Mouse (Mus musculus): ENCODE measurements around the gene Clec10a. TPM values are rescaled to one million over a fixed set of nuclear protein-coding genes. Genes with fewer than 3 reads are reported as not detected.
"Not testable (repeated sequence)": the region's sequence is repeated elsewhere in the genome, so short reads cannot be mapped to it uniquely, and the experiment has no call there.

Clec10a gene
- 0.93 and 1.2 TPM in 2 replicates for polyA plus RNA-seq (2015; fragmentation: Nextera tagmentation; extraction: Ambion mirVana)

DNA sequence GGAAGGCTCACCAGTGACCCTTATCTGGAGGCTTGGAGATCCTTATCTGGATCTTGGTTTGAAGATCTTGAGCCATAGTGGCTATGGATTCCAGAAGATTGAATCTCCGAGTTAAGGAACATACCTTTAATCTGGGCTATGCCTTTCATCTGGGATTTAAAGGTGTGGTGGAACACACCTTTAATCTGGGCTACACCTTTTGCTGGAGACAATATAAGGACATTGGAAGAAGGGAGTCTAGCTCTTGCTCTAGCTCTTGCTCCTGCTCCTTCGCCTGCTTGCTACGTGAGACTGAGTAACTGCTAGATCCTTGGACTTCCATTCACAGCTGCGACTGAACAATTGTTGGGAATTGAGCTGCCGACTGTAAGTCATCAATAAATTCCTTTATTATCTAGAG is at the start of gene Clec10a:
TSS of gene Clec10a (plus strand) at position 301 of the 400 bp plus-strand sequence.
- H3K9me3 ChIP-seq; ATAC-seq (ENCODE audit: insufficient read depth, low FRiP score, low read depth); H3K4me3 ChIP-seq (replicated peaks); H3K36me3 ChIP-seq; H3K9ac ChIP-seq; H3K27me3 ChIP-seq (replicated peaks); H3K4me2 ChIP-seq; H3K27ac ChIP-seq; H3K4me1 ChIP-seq: not testable (repeated sequence)
- no CpG with 5 or more reads among the region's 5 CpGs for WGBS

GRCm38 (mm10) chr11:70107085-70107484 is 48.9 kb upstream of the Clec10a start:
- no peaks in the 10 kb centered on the region; the same call in 1 of the 2 replicates for H3K4me1 ChIP-seq
- WGBS = 44% methylated on average over 8 of the region's 8 CpGs
- no peak for ATAC-seq (ENCODE audit: insufficient read depth, low FRiP score, low read depth)
- no peaks in the 10 kb centered on the region for H3K9me3 ChIP-seq
- no peak overlapping the region for H3K4me2 ChIP-seq
- no peak overlapping the region for H3K27ac ChIP-seq
- H3K9ac ChIP-seq = no peak overlapping the region
- no peaks in the 10 kb centered on the region for H3K27me3 ChIP-seq (replicated peaks)
- H3K36me3 ChIP-seq = no peaks in the 10 kb centered on the region
- no peak overlapping the region for H3K4me3 ChIP-seq (replicated peaks)

GRCm38 (mm10) chr11:70110146-70110545 is 45.9 kb upstream of the Clec10a start:
- no peak overlapping the region for H3K27ac ChIP-seq
- no peaks in the 10 kb centered on the region; the same call in 1 of the 2 replicates for H3K4me1 ChIP-seq
- WGBS = 74% methylated on average over 3 of the region's 3 CpGs
- H3K4me2 ChIP-seq = no peak overlapping the region
- no peak for ATAC-seq (ENCODE audit: insufficient read depth, low FRiP score, low read depth)
- no peaks in the 10 kb centered on the region for H3K9me3 ChIP-seq
- no peak overlapping the region for H3K9ac ChIP-seq
- H3K36me3 ChIP-seq = no peaks in the 10 kb centered on the region
- no peak overlapping the region for H3K4me3 ChIP-seq (replicated peaks)
- H3K27me3 ChIP-seq (replicated peaks) = no peaks in the 10 kb centered on the region

- H3K9me3 ChIP-seq = no peaks in the 10 kb centered on the region
- H3K4me2 ChIP-seq = no peak overlapping the region
- no peak overlapping the region for H3K4me3 ChIP-seq (replicated peaks)
- H3K4me1 ChIP-seq = no peaks in the 10 kb centered on the region
- no peak overlapping the region for H3K27ac ChIP-seq
- ATAC-seq (ENCODE audit: insufficient read depth, low FRiP score, low read depth) = no peak
- no peaks in the 10 kb centered on the region for H3K27me3 ChIP-seq (replicated peaks)
- 23% methylated on average over 4 of the region's 4 CpGs for WGBS
- H3K9ac ChIP-seq = no peak overlapping the region
- H3K36me3 ChIP-seq = no peaks in the 10 kb centered on the region
Observed at GRCm38 (mm10) chr11:70114562-70114961, 41.4 kb upstream of the Clec10a start.

DNA sequence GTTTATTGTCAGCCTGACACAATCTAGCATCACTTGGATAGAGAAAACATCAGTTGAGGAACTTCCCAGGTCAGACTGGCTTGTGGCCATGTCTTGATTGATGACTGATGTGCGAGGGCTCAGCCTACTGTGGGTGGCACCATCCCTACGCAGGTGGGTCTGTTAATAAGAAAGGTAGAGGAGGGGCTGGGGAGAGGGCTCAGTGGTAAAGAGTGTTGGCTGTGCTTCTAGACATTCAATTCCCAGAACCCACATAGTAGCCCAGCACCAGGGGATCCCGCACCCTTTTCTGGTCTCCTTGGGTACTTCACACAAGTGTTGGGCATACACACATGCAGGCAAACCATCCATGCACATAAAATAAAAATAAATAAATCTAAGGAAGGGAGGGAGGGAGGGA is 40.1 kb upstream of the Clec10a start:
- Histone ChIP-seq H3K4me1 (no peaks in the 10 kb centered on the region), H3K4me2 (no peak overlapping the region), H3K9me3 (no peaks in the 10 kb centered on the region), H3K27me3 (replicated peaks) (no peaks in the 10 kb centered on the region), H3K4me3 (replicated peaks) (no peak overlapping the region), H3K27ac (no peak overlapping the region), H3K9ac (no peak overlapping the region), H3K36me3 (no peaks in the 10 kb centered on the region)
- WGBS = 83% methylated on average over 3 of the region's 3 CpGs
- no peak for ATAC-seq (ENCODE audit: insufficient read depth, low FRiP score, low read depth)

DNA sequence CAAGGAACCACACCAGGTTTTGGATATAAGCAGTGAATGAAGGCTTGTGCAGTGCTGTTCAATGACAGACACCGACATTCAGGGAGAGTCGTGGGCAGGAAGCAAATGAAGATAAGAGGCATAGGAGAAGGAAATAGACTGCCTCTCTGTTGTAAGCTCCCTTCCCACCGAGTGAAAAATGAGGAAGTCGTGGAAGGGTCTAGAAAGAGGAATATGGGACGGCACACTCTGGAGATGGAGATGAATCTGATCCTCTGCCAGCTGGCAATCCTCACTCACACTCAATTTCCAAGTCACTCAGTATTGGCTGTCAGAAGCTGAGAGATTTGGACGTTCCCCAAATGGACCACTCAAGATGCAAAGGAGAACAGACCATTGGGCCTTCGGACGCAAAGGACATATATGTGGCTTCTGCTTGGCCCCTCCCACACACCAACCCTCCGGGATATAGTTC is 26.0 kb upstream of the Clec10a start, which contains the start of gene Mgl2:
TSS of gene Mgl2 (plus strand) at position 404 of the 454 bp plus-strand sequence.
- Histone ChIP-seq H3K36me3 (no peaks in the 10 kb centered on the region), H3K4me1 (no peaks in the 10 kb centered on the region), H3K27me3 (replicated peaks) (no peaks in the 10 kb centered on the region), H3K9ac (no peak within 1 kb of the TSS), H3K27ac (no peak within 1 kb of the TSS), H3K4me3 (replicated peaks) (no peak within 1 kb of the TSS), H3K9me3 (no peaks in the 10 kb centered on the region), H3K4me2 (no peak within 1 kb of the TSS)
- WGBS = 58% methylated on average over 9 of the region's 9 CpGs
- no peak for ATAC-seq (ENCODE audit: insufficient read depth, low FRiP score, low read depth)

DNA sequence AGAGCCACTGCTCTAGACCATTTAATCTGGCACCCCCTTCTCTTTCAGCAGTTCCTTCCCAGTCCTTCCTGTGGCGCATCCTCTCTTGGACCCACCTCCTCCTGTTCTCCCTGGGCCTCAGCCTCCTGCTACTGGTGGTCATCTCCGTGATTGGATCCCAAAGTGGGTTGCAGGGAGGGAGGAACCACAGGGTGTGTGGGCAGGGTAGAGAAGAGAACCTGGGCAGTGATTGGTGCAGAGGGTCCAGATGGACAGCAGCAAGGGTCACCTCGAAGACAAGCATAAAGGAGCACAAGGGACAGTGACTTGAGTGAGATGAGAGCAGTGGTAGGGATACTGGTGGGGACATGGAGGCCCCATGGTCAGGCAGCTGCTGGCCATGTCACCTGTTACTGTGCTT is 21.0 kb upstream of the Clec10a start:
- H3K9ac ChIP-seq; H3K27me3 ChIP-seq (replicated peaks); H3K4me3 ChIP-seq (replicated peaks); H3K4me1 ChIP-seq; H3K9me3 ChIP-seq; ATAC-seq (ENCODE audit: insufficient read depth, low FRiP score, low read depth); H3K36me3 ChIP-seq; H3K27ac ChIP-seq; H3K4me2 ChIP-seq: not testable (repeated sequence)
- 75% methylated on average over 3 of the region's 3 CpGs for WGBS

DNA sequence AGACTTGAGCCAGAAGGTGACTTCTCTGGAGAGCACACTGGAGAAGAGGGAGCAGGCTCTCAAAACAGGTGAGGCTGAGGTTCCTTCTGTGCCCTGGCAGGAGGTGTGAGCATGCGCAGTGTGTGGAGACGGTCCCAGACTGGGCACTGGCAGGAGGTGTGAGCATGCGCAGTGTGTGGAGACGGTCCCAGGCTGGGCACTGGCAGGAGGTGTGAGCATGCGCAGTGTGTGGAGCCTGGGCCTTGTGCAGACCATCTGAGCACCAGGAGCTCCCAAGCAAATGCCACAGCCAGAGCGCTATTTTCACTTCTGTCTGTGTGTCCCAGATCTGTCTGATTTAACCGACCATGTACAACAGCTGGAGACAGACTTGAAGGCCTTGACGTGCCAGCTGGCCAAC is 20.1 kb upstream of the Clec10a start:
- 80% methylated on average over 8 of the region's 8 CpGs for WGBS
- not testable (repeated sequence) for H3K9me3 ChIP-seq; H3K4me1 ChIP-seq; H3K27me3 ChIP-seq (replicated peaks); H3K4me3 ChIP-seq (replicated peaks); H3K4me2 ChIP-seq; ATAC-seq (ENCODE audit: insufficient read depth, low FRiP score, low read depth); H3K36me3 ChIP-seq; H3K9ac ChIP-seq; H3K27ac ChIP-seq

DNA sequence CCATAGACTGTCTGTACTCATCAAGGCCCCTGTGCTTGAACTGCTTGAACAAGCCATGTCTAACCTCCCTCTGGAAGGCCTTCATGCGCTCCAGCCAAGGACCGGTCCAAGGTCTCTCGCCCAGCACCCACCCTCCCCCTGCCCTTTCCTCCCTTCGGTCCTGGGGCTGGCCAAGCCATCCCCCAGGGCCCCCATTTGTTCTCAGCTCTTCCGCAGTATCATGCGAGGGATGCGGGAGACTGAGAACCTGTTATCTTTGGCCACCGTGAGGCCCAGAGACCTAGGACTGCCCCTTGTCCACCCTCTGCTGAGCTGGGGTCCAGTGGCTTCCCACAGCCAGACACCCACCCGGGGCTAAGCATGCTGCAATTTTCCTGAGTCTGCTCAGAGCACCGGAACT is 16.8 kb upstream of the Clec10a start:
- H3K9me3 ChIP-seq = no peaks in the 10 kb centered on the region
- H3K27me3 ChIP-seq (replicated peaks) = no peaks in the 10 kb centered on the region
- H3K4me3 ChIP-seq (replicated peaks) = no peak overlapping the region
- no peak for ATAC-seq (ENCODE audit: insufficient read depth, low FRiP score, low read depth)
- 80% methylated on average over 10 of the region's 10 CpGs for WGBS
- no peaks in the 10 kb centered on the region for H3K36me3 ChIP-seq
- H3K9ac ChIP-seq = no peak overlapping the region
- no peak overlapping the region for H3K27ac ChIP-seq
- H3K4me1 ChIP-seq = no peaks in the 10 kb centered on the region
- H3K4me2 ChIP-seq = no peak overlapping the region

GRCm38 (mm10) chr11:70151072-70151471 is 4.9 kb upstream of the Clec10a start:
- H3K36me3 ChIP-seq = no peaks in the 10 kb centered on the region
- H3K4me1 ChIP-seq = no peaks in the 10 kb centered on the region
- no peak overlapping the region for H3K27ac ChIP-seq
- H3K9ac ChIP-seq = no peak overlapping the region
- ATAC-seq (ENCODE audit: insufficient read depth, low FRiP score, low read depth) = no peak
- WGBS = 64% methylated on average over 3 of the region's 3 CpGs
- no peaks in the 10 kb centered on the region for H3K27me3 ChIP-seq (replicated peaks)
- no peak overlapping the region for H3K4me3 ChIP-seq (replicated peaks)
- no peaks in the 10 kb centered on the region for H3K9me3 ChIP-seq
- no peak overlapping the region for H3K4me2 ChIP-seq

DNA sequence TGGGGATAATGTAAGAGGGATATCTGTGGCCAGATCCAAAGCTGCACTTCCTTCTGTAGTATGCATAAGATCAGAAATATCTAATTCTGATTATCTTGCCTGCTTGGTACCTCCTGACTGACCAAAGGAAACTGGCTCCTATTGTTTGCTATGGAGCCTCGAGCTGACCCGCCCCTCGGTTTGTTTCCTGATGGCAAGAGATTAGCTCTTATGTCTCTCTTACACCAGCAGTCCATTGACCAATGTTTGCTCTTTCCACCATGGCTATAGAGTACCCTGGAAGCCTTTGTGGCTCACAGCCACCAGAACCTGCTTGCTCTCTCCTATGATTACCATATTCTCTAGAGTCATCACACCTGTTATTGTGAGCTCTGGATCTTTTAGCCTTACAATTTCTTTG is 6.3 kb downstream of the Clec10a start:
- H3K27me3 ChIP-seq (replicated peaks) = no peaks in the 10 kb centered on the region
- no peak overlapping the region for H3K4me2 ChIP-seq
- H3K36me3 ChIP-seq = no peaks in the 10 kb centered on the region
- ATAC-seq (ENCODE audit: insufficient read depth, low FRiP score, low read depth) = no peak
- no peak overlapping the region for H3K9ac ChIP-seq
- H3K27ac ChIP-seq = no peak overlapping the region
- WGBS = 70% methylated on average over 3 of the region's 3 CpGs
- H3K4me3 ChIP-seq (replicated peaks) = no peak overlapping the region
- no peaks in the 10 kb centered on the region for H3K4me1 ChIP-seq
- H3K9me3 ChIP-seq = no peaks in the 10 kb centered on the region

DNA sequence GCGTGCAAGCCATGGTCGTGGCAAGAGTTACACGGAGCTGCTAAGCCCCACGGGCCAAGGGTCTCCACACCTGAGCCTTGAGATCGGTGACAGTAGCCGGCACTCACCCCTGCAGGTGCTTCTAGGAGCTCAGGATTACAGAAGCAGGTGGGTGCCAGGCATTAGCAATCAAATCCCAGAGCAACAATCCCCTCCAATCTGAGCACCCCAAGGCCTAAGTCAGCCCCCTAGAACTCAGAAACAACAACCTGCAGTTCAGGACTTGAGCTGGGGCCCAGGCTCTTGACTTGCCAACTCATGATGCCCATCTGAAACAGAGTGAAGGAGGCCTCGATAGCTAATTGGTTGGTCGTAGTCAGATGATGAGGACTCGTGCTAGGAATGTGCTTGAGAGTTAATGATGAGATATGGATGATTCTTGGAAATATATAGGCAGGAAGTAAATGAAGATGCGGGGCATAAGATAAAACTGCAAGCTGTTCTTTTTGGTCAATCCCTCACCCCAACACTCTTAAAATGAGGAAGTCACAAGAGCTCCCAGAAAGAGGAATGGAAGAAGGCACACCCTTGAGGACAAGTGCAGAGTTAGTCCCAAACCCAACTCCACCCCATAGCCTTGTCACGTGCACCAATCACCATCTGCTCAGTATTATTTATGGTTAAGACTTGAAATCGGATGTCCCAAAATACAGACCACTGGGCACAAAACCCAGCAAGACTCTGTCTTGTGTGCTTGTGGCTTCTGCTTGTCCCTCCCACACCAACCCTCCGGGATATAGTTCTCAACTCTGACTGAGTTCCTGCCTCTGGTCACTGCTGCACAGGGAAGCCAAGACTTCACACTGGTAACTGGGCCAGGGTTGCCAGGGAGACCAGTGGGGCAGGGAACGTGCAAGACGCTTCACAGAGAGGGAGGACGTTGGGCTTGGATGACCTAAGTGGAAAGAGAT is 10.2 kb downstream of the Clec10a start:
- Histone ChIP-seq H3K4me3 (replicated peaks) (no peak overlapping the region), H3K4me1 (no peaks in the 10 kb centered on the region), H3K27ac (no peak overlapping the region), H3K36me3 (no peaks in the 10 kb centered on the region), H3K4me2 (no peak overlapping the region), H3K9ac (no peak overlapping the region), H3K9me3 (no peaks in the 10 kb centered on the region), H3K27me3 (replicated peaks) (no peaks in the 10 kb centered on the region)
- WGBS = 69% methylated on average over 16 of the region's 16 CpGs
- ATAC-seq (ENCODE audit: insufficient read depth, low FRiP score, low read depth) = no peak

Data from stomach, embryonic 15.5 days (tissue).